10 mouse cellular contexts compared by ENCODE assay signal in the genomic region with DNA sequence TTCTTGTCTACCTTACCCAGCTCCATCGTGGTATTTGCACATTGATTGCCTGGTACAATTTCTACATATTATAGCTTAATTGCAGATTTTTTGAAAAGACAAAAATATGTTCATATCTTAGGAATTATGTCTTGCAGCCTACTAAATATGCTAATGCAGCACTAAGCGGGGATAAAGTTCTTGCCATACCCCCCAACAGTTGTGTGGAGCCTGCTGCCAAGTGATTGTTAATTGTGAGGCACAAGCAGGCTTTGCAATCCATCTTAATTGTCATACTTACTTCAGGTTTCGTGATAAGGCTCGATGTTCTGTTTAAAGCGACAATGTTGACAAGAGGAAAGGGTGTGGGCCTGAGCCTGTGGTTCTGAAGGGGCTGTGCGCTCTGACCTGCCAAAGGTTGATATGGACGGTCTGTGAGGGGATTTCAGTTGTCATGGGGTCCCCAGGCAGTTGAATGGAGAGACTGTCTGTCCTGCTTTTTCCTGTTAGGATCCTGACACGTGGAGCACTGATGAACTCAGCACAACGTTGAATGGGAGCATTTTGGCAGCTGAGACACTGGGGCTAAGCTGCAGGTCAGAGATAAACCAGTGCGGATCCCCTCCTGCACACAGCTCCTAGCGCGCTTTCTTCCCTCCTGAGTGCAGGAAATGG. TPM values are rescaled to one million over a fixed set of nuclear protein-coding genes. Genes with fewer than 3 reads are reported as not detected.
DNase-seq lines count a peak whose midpoint lies in the region; ATAC-seq lines count a peak whose summit lies in the region.
"Had no signal": no experiment of that assay in that cellular context is flagged by ENCODE, and none has a peak within 500 bp of the region (broad histone marks: within the 10 kb centered on the region; RNA-seq: fewer than 3 reads in every experiment).

No protein-coding gene starts in this region.

- H3K36me3 ChIP-seq in forebrain, embryonic 10.5 days (replicated peaks), result no peaks in the 10 kb centered on the region
- H3K36me3 ChIP-seq in forebrain, embryonic 13.5 days (ENCODE audit: poor library complexity, severe bottlenecking), result no peaks in the 10 kb centered on the region
- H3K36me3 ChIP-seq: embryonic facial prominence, embryonic 10.5 days had no signal

- no peak for ATAC-seq in forebrain, embryonic 13.5 days

- 73% methylated on average over 12 of the region's 12 CpGs for WGBS in forebrain, embryonic 10.5 days
- 59% methylated on average over 12 of the region's 12 CpGs for WGBS in forebrain, embryonic 13.5 days

- DNase-seq in forebrain, embryonic 10.5 days (ENCODE audit: extremely low spot score, low spot score), result no peak
- peak; percentile 23 to 65 for DNase-seq in spleen, postnatal 4 days (ENCODE audit: low spot score in 2 of 2)
- no peak for DNase-seq in spleen, adult 18-20 months
- peak; percentile 49 for DNase-seq in lung, postnatal 10 days
- DNase-seq in thymus, postnatal 36 days, result no peak
- DNase-seq in cerebellum, adult 11 months, result no peak
- DNase-seq in kidney, postnatal 10 days, result no peak

- no peak overlapping the region for H3K4me3 ChIP-seq in forebrain, embryonic 10.5 days
- H3K4me3 ChIP-seq in forebrain, embryonic 13.5 days, result no peak overlapping the region
- H3K4me3 ChIP-seq: embryonic facial prominence, embryonic 10.5 days had no signal

- peaks cover 9% of the 10 kb centered on the region; the same call in 1 of the 2 replicates for H3K9me3 ChIP-seq in forebrain, embryonic 10.5 days
- H3K9me3 ChIP-seq in forebrain, embryonic 13.5 days (replicated peaks), result peaks cover 7% of the 10 kb centered on the region; the same call in 1 of the 2 replicates

- H3K27ac ChIP-seq in forebrain, embryonic 10.5 days, result peak overlapping the region; percentile 62; the same call in 1 of the 2 replicates
- no peak overlapping the region for H3K27ac ChIP-seq in forebrain, embryonic 13.5 days
- H3K27ac ChIP-seq: embryonic facial prominence, embryonic 10.5 days; macrophage had no signal

- no peak overlapping the region for H3K9ac ChIP-seq in forebrain, embryonic 13.5 days

- H3K4me2 ChIP-seq in forebrain, embryonic 13.5 days, result no peak overlapping the region

- H3K27me3 ChIP-seq in forebrain, embryonic 10.5 days (ENCODE audit: poor library complexity, severe bottlenecking), result peaks cover 7% of the 10 kb centered on the region; the same call in 1 of the 2 replicates
- H3K27me3 ChIP-seq in forebrain, embryonic 13.5 days, result peaks cover 3% of the 10 kb centered on the region; the same call in 1 of the 2 replicates

- H3K4me1 ChIP-seq in forebrain, embryonic 10.5 days, result peaks cover 57% of the 10 kb centered on the region
- peaks cover 29% of the 10 kb centered on the region for H3K4me1 ChIP-seq in forebrain, embryonic 13.5 days

RNA-seq across cellular contexts. Expression of a gene that starts 54.5 kb away (rescaled TPM):
- polyA plus RNA-seq in forebrain, embryonic 10.5 days (2016; fragmentation: Nextera tagmentation; extraction: Ambion mirVana), result 30.2 and 30.4 TPM in 2 replicates
- 74.7 and 85.4 TPM in 2 replicates for polyA plus RNA-seq in forebrain, embryonic 13.5 days (2015; fragmentation: Nextera tagmentation; extraction: Ambion mirVana)

Comparison
In these comparisons a context has a peak if more than half of its experiments do, and no peak if none do; other contexts are left out.
1. DNase-seq: peak in spleen, postnatal 4 days (2 of 2) and lung, postnatal 10 days (single experiment); none in forebrain, embryonic 10.5 days (single experiment), spleen, adult 18-20 months (0 of 2), thymus, postnatal 36 days (0 of 2), cerebellum, adult 11 months (single experiment) and kidney, postnatal 10 days (single experiment).